In the genomic region with DNA sequence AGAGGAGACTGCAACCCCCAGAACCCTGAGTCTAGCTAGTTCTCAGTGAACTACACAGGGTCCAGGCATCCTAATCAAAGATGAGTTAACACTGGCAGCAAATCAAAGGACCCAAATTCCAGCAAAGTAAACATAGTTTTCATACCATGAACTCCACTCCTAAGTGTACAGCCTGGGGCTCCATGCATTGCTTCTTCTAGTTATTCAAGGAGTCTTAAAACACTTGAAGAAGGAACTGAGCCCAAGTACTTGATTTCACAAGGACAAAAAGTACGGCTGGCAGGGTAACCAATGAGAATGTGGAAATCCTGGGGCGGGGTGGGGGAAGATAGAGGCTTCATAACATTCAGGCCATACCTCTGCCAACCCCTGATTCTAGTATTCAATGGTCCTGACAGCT, we compare ENCODE assay signal across 25 mouse cellular contexts.
"Had no signal": no experiment of that assay in that cellular context is flagged by ENCODE, and none has a peak within 500 bp of the region (broad histone marks: within the 10 kb centered on the region; RNA-seq: fewer than 3 reads in every experiment).

No protein-coding gene starts in this region.

- DNase-seq: gastrocnemius, adult 2 months; gastrocnemius, postnatal 10 days; gastrocnemius, postnatal 25 days; heart, adult 18-20 months; heart, postnatal 10 days; heart, postnatal 4 days; kidney, adult 18-20 months; kidney, adult 9 months; kidney, postnatal 10 days; kidney, postnatal 25 days; kidney, postnatal 4 days had no signal

- H3K4me3 ChIP-seq: gastrocnemius, adult 2 months; heart, embryonic 10.5 days; heart, embryonic 12.5 days; hindbrain, embryonic 10.5 days; hindbrain, embryonic 12.5 days; intestine, embryonic 15.5 days; layer of hippocampus, adult 2 months; left cerebral cortex, adult 2 months; limb, embryonic 10.5 days; limb, embryonic 12.5 days had no signal

- H3K27me3 ChIP-seq: intestine, embryonic 15.5 days had no signal

- ATAC-seq: forebrain, embryonic 16.5 days; hindbrain, embryonic 16.5 days; inflammation-experienced regulatory T-cells, adult 6 months; intestine, embryonic 15.5 days; intestine, postnatal 0 days had no signal

- H3K36me3 ChIP-seq: heart, embryonic 10.5 days; heart, embryonic 12.5 days; hindbrain, embryonic 10.5 days; hindbrain, embryonic 12.5 days; intestine, embryonic 15.5 days; limb, embryonic 10.5 days; limb, embryonic 12.5 days had no signal

- H3K9me3 ChIP-seq: heart, embryonic 10.5 days; heart, embryonic 12.5 days; hindbrain, embryonic 10.5 days; hindbrain, embryonic 12.5 days; intestine, embryonic 15.5 days; limb, embryonic 10.5 days; limb, embryonic 12.5 days had no signal

- H3K4me2 ChIP-seq: heart, embryonic 12.5 days; hindbrain, embryonic 12.5 days; hindbrain, embryonic 14.5 days; intestine, embryonic 15.5 days; limb, embryonic 12.5 days had no signal

- H3K9ac ChIP-seq: heart, embryonic 12.5 days; hindbrain, embryonic 12.5 days; hindbrain, embryonic 14.5 days; intestine, embryonic 15.5 days; limb, embryonic 12.5 days had no signal

- H3K27ac ChIP-seq: gastrocnemius, adult 2 months; heart, embryonic 10.5 days; hindbrain, embryonic 10.5 days; hindbrain, embryonic 12.5 days; hindbrain, embryonic 14.5 days; intestine, embryonic 15.5 days; layer of hippocampus, adult 2 months; left cerebral cortex, adult 2 months; limb, embryonic 10.5 days; limb, embryonic 12.5 days had no signal
